10 mouse cellular contexts compared by ENCODE assay signal in the genomic region with DNA sequence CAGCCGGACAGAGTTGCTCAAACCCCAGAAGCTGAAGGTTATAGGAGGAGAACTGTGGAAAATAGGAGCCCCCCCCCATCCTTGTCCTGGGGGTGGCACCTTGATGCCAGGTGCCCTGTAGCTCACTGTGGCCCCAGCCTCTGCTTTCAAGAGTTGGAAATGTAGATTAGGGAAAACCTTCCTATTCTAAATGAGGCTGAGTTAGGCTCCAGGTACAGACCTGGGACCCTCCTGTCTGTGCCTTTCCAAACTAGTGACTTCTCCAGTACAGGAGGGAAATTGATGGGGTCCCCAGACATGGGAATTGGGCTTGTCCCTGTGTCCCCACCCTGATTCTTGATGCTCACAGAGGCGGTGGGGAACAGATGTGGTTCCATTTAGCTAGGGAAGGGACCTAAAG. TPM values are rescaled to one million over a fixed set of nuclear protein-coding genes. Genes with fewer than 3 reads are reported as not detected.
A peak's percentile ranks its signal among the peaks of the same experiment; 100 is the strongest.
DNase-seq lines count a peak whose midpoint lies in the region; ATAC-seq and TF ChIP-seq lines count a peak whose summit lies in the region.
"Had no signal": no experiment of that assay in that cellular context is flagged by ENCODE, and none has a peak within 500 bp of the region (broad histone marks: within the 10 kb centered on the region; RNA-seq: fewer than 3 reads in every experiment).

No protein-coding gene starts in this region.

- DNase-seq in forebrain, embryonic 11.5 days (ENCODE audit: low spot score), result no peak
- DNase-seq in hindbrain, postnatal 0 days (ENCODE audit: low spot score), result no peak
- no peak for DNase-seq in thymus, postnatal 36 days
- no peak for DNase-seq in kidney, postnatal 10 days
- DNase-seq in gastrocnemius, adult 18-20 months (ENCODE audit: low spot score), result no peak

- H3K4me1 ChIP-seq in forebrain, embryonic 11.5 days (replicated peaks; ENCODE audit: control insufficient read depth, insufficient read depth, low read length), result peaks cover 50% of the 10 kb centered on the region
- peaks cover 64% of the 10 kb centered on the region for H3K4me1 ChIP-seq in forebrain, embryonic 16.5 days (replicated peaks; ENCODE audit: control insufficient read depth, insufficient read depth, low read length)
- H3K4me1 ChIP-seq in forebrain, embryonic 13.5 days, result peaks cover 71% of the 10 kb centered on the region
- peaks cover 49% of the 10 kb centered on the region for H3K4me1 ChIP-seq in hindbrain, postnatal 0 days (ENCODE audit: insufficient read depth, low read length)
- peaks cover 64% of the 10 kb centered on the region for H3K4me1 ChIP-seq in midbrain, embryonic 16.5 days (ENCODE audit: control insufficient read depth, insufficient read depth, low read length)

- no peaks in the 10 kb centered on the region for H3K36me3 ChIP-seq in forebrain, embryonic 11.5 days (ENCODE audit: control insufficient read depth, insufficient read depth, low read length)
- no peaks in the 10 kb centered on the region for H3K36me3 ChIP-seq in forebrain, embryonic 16.5 days (ENCODE audit: control insufficient read depth, insufficient read depth)
- no peaks in the 10 kb centered on the region for H3K36me3 ChIP-seq in forebrain, embryonic 13.5 days (ENCODE audit: poor library complexity, severe bottlenecking)
- H3K36me3 ChIP-seq in hindbrain, postnatal 0 days (ENCODE audit: insufficient read depth, low read length), result no peaks in the 10 kb centered on the region
- no peaks in the 10 kb centered on the region for H3K36me3 ChIP-seq in midbrain, embryonic 16.5 days (ENCODE audit: control insufficient read depth, insufficient read depth, low read length)

- H3K9ac ChIP-seq in forebrain, embryonic 11.5 days (ENCODE audit: low read length), result peak overlapping the region; percentile 9; the same call in 1 of the 2 replicates
- no peak overlapping the region for H3K9ac ChIP-seq in forebrain, embryonic 16.5 days (replicated peaks; ENCODE audit: low read depth, low read length)
- H3K9ac ChIP-seq in forebrain, embryonic 13.5 days, result peak overlapping the region; percentile 21; the same call in 1 of the 2 replicates
- H3K9ac ChIP-seq in hindbrain, postnatal 0 days (replicated peaks; ENCODE audit: low read length), result no peak overlapping the region
- H3K9ac ChIP-seq in midbrain, embryonic 16.5 days (ENCODE audit: low read depth, low read length), result 0 out of 2 replicates have a peak overlapping the region, but pooled peaks have one; percentile 42

- no peak; the same call in 1 of the 2 replicates for ATAC-seq in forebrain, embryonic 11.5 days (replicated peaks; ENCODE audit: low FRiP score)
- no peak for ATAC-seq in forebrain, embryonic 16.5 days
- ATAC-seq in forebrain, embryonic 13.5 days, result no peak
- no peak for ATAC-seq in hindbrain, postnatal 0 days
- no peak for ATAC-seq in midbrain, embryonic 16.5 days

- 27% methylated on average over 2 of the region's 2 CpGs for WGBS in forebrain, embryonic 11.5 days
- WGBS in forebrain, embryonic 16.5 days, result 39% methylated on average over 2 of the region's 2 CpGs
- WGBS in forebrain, embryonic 13.5 days, result 29% methylated on average over 2 of the region's 2 CpGs
- 45% methylated on average over 2 of the region's 2 CpGs for WGBS in hindbrain, postnatal 0 days
- WGBS in midbrain, embryonic 16.5 days, result 34% methylated on average over 2 of the region's 2 CpGs

- H3K9me3 ChIP-seq in forebrain, embryonic 11.5 days (ENCODE audit: control insufficient read depth, low read length), result no peaks in the 10 kb centered on the region
- H3K9me3 ChIP-seq in forebrain, embryonic 16.5 days (ENCODE audit: control insufficient read depth, low read length), result no peaks in the 10 kb centered on the region
- no peaks in the 10 kb centered on the region for H3K9me3 ChIP-seq in forebrain, embryonic 13.5 days (replicated peaks)
- H3K9me3 ChIP-seq in hindbrain, postnatal 0 days (ENCODE audit: low read length), result no peaks in the 10 kb centered on the region
- no peaks in the 10 kb centered on the region for H3K9me3 ChIP-seq in midbrain, embryonic 16.5 days (replicated peaks; ENCODE audit: control insufficient read depth, low read length, poor library complexity, severe bottlenecking)

- no peaks in the 10 kb centered on the region for H3K27me3 ChIP-seq in forebrain, embryonic 11.5 days (ENCODE audit: control insufficient read depth, insufficient read depth, low read length)
- H3K27me3 ChIP-seq in forebrain, embryonic 16.5 days (replicated peaks; ENCODE audit: control insufficient read depth, insufficient read depth, low read length), result no peaks in the 10 kb centered on the region
- H3K27me3 ChIP-seq in forebrain, embryonic 13.5 days, result no peaks in the 10 kb centered on the region; the same call in 1 of the 2 replicates
- H3K27me3 ChIP-seq in hindbrain, postnatal 0 days (ENCODE audit: insufficient read depth, low read length), result no peaks in the 10 kb centered on the region
- no peaks in the 10 kb centered on the region for H3K27me3 ChIP-seq in midbrain, embryonic 16.5 days (ENCODE audit: control insufficient read depth, insufficient read depth, low read depth, low read length)

- no peak overlapping the region for H3K4me3 ChIP-seq in forebrain, embryonic 11.5 days (ENCODE audit: low read depth, low read length)
- no peak overlapping the region for H3K4me3 ChIP-seq in forebrain, embryonic 16.5 days (replicated peaks; ENCODE audit: low read length)
- no peak overlapping the region for H3K4me3 ChIP-seq in forebrain, embryonic 13.5 days
- H3K4me3 ChIP-seq in hindbrain, postnatal 0 days (ENCODE audit: low read length), result no peak overlapping the region
- no peak overlapping the region for H3K4me3 ChIP-seq in midbrain, embryonic 16.5 days (ENCODE audit: low read depth, low read length)
- H3K4me3 ChIP-seq: myocyte had no signal

- peak overlapping the region; percentile 51; the same call in 1 of the 2 replicates for H3K27ac ChIP-seq in forebrain, embryonic 11.5 days (ENCODE audit: low read depth, low read length)
- H3K27ac ChIP-seq in forebrain, embryonic 16.5 days (ENCODE audit: low read length), result no peak overlapping the region; the same call in 1 of the 2 replicates
- H3K27ac ChIP-seq in forebrain, embryonic 13.5 days, result peak overlapping the region; percentile 85
- peak overlapping the region; percentile 34; the same call in 1 of the 2 replicates for H3K27ac ChIP-seq in hindbrain, postnatal 0 days
- H3K27ac ChIP-seq in midbrain, embryonic 16.5 days (ENCODE audit: low read length), result peak overlapping the region; percentile 86
- H3K27ac ChIP-seq: kidney, postnatal 0 days had no signal

- no peak for TF ChIP-seq CTCF in hindbrain, postnatal 0 days (IDR thresholded peaks at IDR 0.05; ENCODE audit: low read depth)

- no peak overlapping the region; the same call in 1 of the 2 replicates for H3K4me2 ChIP-seq in forebrain, embryonic 11.5 days (ENCODE audit: low read depth, low read length, severe bottlenecking)
- no peak overlapping the region for H3K4me2 ChIP-seq in forebrain, embryonic 16.5 days (ENCODE audit: low read length)
- H3K4me2 ChIP-seq in forebrain, embryonic 13.5 days, result no peak overlapping the region
- H3K4me2 ChIP-seq in hindbrain, postnatal 0 days (ENCODE audit: low read depth, low read length), result no peak overlapping the region
- no peak overlapping the region for H3K4me2 ChIP-seq in midbrain, embryonic 16.5 days (ENCODE audit: low read length)

RNA-seq across cellular contexts. Expression of a gene that starts 23.2 kb away (rescaled TPM):
- 0.35 and 0.56 TPM in 2 replicates for polyA plus RNA-seq in forebrain, embryonic 11.5 days (2014; fragmentation: Nextera tagmentation; extraction: Ambion mirVana)
- 0.84 and 1.0 TPM in 2 replicates for polyA plus RNA-seq in forebrain, embryonic 16.5 days (2015; fragmentation: Nextera tagmentation; extraction: Ambion mirVana)
- polyA plus RNA-seq in forebrain, embryonic 13.5 days (2015; fragmentation: Nextera tagmentation; extraction: Ambion mirVana), result 0.64 and 0.66 TPM in 2 replicates
- total RNA-seq in hindbrain, postnatal 0 days (2014; rRNA removed), result 1.1 and 1.4 TPM in 2 replicates
- 1.8 and 1.9 TPM in 2 replicates for polyA plus RNA-seq in hindbrain, postnatal 0 days (2015; fragmentation: Nextera tagmentation; extraction: Ambion mirVana)
- polyA plus RNA-seq in midbrain, embryonic 16.5 days (2015; fragmentation: Nextera tagmentation; extraction: Ambion mirVana), result 1.0 and 1.1 TPM in 2 replicates
- 1 to 10 TPM; 1.0 to 1.4 TPM for total RNA-seq in gastrocnemius, adult 18-20 months (2021)

Comparison
In these comparisons a context has a peak if more than half of its experiments do, and no peak if none do; other contexts are left out.
1. H3K9ac ChIP-seq: peak in forebrain, embryonic 11.5 days (single experiment), forebrain, embryonic 13.5 days (single experiment) and midbrain, embryonic 16.5 days (single experiment); none in forebrain, embryonic 16.5 days (single experiment) and hindbrain, postnatal 0 days (single experiment).